Mouse (Mus musculus): ENCODE results near the gene Gm9844. TPM values are rescaled to one million over a fixed set of nuclear protein-coding genes. Genes with fewer than 3 reads are reported as not detected.

Gene Gm9844
- polyA plus RNA-seq, 1 experiment: 79.9 TPM

DNA sequence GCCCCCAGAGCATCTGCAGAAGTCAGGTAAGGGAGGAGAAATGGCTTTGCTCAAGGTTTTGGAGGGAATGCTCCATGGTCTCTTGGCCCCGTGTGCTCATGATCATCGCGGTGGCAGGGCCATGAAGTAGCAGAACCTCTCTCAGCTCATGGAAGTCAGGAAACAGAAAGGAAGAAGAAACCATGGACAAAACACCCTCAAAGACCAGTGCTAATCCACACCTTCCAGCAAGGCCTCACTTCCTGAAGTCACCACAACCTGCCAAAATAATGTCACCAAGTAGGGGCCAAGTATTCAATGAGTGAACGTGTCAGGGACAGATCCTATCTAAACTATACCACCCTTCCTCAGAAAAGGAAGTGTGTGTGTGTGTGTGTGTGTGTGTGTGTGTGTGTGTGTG lies 840 bp downstream of the Gm9844 start:
- Histone ChIP-seq H3K27me3 (ENCODE audit: control insufficient read depth, insufficient read depth, insufficient read length) (peaks cover 13% of the 10 kb centered on the region), H3K79me2 (ENCODE audit: control insufficient read depth, insufficient read depth) (no peaks in the 10 kb centered on the region), H3K36me3 (ENCODE audit: control insufficient read depth, insufficient read depth) (no peaks in the 10 kb centered on the region), H3ac (ENCODE audit: control insufficient read depth, insufficient read length) (no peak overlapping the region), H3K4me2 (ENCODE audit: low read depth) (no peak overlapping the region), H3K4me3 (no peak overlapping the region)
- TF ChIP-seq MAX (IDR thresholded peaks at IDR 0.05; ENCODE audit: low read depth) (no peak), SRF (IDR thresholded peaks at IDR 0.05; ENCODE audit: control insufficient read depth, insufficient read length, low read depth) (no peak), MYOG (IDR thresholded peaks at IDR 0.05; ENCODE audit: control insufficient read depth in 1 of 3, insufficient read depth in 1 of 3, insufficient read length in 2 of 3, low read depth in 2 of 3) (no peak), TCF3 (IDR thresholded peaks at IDR 0.05; ENCODE audit: insufficient read length, low read depth) (no peak), TCF12 (IDR thresholded peaks at IDR 0.05; ENCODE audit: insufficient read depth, poor library complexity, severe bottlenecking) (no peak), CEBPB (IDR thresholded peaks at IDR 0.05; ENCODE audit: insufficient read depth, poor library complexity, severe bottlenecking) (no peak), REST (IDR thresholded peaks at IDR 0.05; ENCODE audit: insufficient read depth, insufficient read length) (no peak), MYOD1 (IDR thresholded peaks at IDR 0.05; ENCODE audit: control insufficient read depth in 1 of 3, insufficient read length in 2 of 3, low read depth in 2 of 3) (no peak), POLR2A (IDR thresholded peaks at IDR 0.05; ENCODE audit: insufficient read length, low read depth) (no peak), E2F4 (IDR thresholded peaks at IDR 0.05; ENCODE audit: insufficient read depth) (no peak), POLR2AphosphoS2 (IDR thresholded peaks at IDR 0.05; ENCODE audit: insufficient read length, low read depth) (no peak), USF1 (IDR thresholded peaks at IDR 0.05; ENCODE audit: low read depth) (no peak)

DNA sequence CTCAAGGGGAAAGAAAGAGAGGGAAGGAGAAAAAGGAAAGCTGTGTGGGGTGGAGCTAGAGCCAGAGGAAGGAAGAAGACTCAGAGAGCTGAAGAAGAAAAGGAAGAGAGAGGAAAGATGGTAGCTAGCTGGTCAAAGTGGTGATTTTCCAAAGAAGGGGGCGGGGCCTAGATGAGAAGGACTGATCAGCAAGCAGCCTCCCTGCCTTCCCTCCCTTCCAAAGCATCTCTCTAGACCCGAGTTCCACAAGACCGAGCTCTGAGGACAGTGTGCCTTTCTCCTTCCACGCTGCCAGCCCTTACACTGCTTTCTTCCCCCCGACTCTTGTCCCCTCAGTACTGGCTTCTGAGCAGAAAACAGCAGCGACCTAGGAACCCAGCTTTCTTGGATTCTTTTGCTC lies 2.1 kb downstream of the Gm9844 start:
- no peak overlapping the region for H3ac ChIP-seq (ENCODE audit: control insufficient read depth, insufficient read length)
- H3K4me2 ChIP-seq (ENCODE audit: low read depth): no peak overlapping the region
- H3K79me2 ChIP-seq (ENCODE audit: control insufficient read depth, insufficient read depth): no peaks in the 10 kb centered on the region
- no peak for TF ChIP-seq TCF3 (IDR thresholded peaks at IDR 0.05; ENCODE audit: insufficient read length, low read depth)
- TF ChIP-seq POLR2AphosphoS2 (IDR thresholded peaks at IDR 0.05; ENCODE audit: insufficient read length, low read depth): no peak
- no peak overlapping the region for H3K4me3 ChIP-seq
- no peaks in the 10 kb centered on the region for H3K36me3 ChIP-seq (ENCODE audit: control insufficient read depth, insufficient read depth)
- H3K27me3 ChIP-seq (ENCODE audit: control insufficient read depth, insufficient read depth, insufficient read length): peaks cover 13% of the 10 kb centered on the region

DNA sequence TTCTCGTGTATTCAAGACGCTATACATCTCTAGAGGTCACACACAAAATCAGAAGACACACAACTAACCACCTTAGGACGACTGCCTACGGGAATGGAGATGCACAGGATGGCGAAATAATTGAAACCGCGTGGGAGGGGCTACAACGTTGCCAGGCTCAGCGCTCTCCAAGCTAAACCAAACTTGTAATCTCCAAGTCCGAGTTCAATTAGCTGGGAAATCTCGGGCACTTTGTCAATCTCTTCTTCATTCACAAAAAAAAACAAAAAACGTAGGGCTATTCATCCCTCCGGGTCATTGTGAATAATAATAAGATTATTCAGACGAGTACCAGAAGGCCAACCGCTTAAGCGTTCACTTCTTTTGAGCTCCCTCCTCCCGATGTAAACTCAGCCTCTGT lies 7.1 kb downstream of the Gm9844 start:
- TF ChIP-seq MYOD1 (IDR thresholded peaks at IDR 0.05; ENCODE audit: control insufficient read depth in 1 of 3, insufficient read length in 2 of 3, low read depth in 2 of 3) (no peak), POLR2AphosphoS2 (IDR thresholded peaks at IDR 0.05; ENCODE audit: insufficient read length, low read depth) (no peak), E2F4 (IDR thresholded peaks at IDR 0.05; ENCODE audit: insufficient read depth) (no peak), TCF3 (IDR thresholded peaks at IDR 0.05; ENCODE audit: insufficient read length, low read depth) (no peak), SRF (IDR thresholded peaks at IDR 0.05; ENCODE audit: control insufficient read depth, insufficient read length, low read depth) (no peak), POLR2A (IDR thresholded peaks at IDR 0.05; ENCODE audit: insufficient read length, low read depth) (no peak), USF1 (IDR thresholded peaks at IDR 0.05; ENCODE audit: low read depth) (no peak), CEBPB (IDR thresholded peaks at IDR 0.05; ENCODE audit: insufficient read depth, poor library complexity, severe bottlenecking) (no peak), TCF12 (IDR thresholded peaks at IDR 0.05; ENCODE audit: insufficient read depth, poor library complexity, severe bottlenecking) (no peak), REST (IDR thresholded peaks at IDR 0.05; ENCODE audit: insufficient read depth, insufficient read length) (no peak), MYOG (IDR thresholded peaks at IDR 0.05; ENCODE audit: control insufficient read depth in 1 of 3, insufficient read depth in 1 of 3, insufficient read length in 2 of 3, low read depth in 2 of 3) (no peak), MAX (IDR thresholded peaks at IDR 0.05; ENCODE audit: low read depth) (no peak)

DNA sequence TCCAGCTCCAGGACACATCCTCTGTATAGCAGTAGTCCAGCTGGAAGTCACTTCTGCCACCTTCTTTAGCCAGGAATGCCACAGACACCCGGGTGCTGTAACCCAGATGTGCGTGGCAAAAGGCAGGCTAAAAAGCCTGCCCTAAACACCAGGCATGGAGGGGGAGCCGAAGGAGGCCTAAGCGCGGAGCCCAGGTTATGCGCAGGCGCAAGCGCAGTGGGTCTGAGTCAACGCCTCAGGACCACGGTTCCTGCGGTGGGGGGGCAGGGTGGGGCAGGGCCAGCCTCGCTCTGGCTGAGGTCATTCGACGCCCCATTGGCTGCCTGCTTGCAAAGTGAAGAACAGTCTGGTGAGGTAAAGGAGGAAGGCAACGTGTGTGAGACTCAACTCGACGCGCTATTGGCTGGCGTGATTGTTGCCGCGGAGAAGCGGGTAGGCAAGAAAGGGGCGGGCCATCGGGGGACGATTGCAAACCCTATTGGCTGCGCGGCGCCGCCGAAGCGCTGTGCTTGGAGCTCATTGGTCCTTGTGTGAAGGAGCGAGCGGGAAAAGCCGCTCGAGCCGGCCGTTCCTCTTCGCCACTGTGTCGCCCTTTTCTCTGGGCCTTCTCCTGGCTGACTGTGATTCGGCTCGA lies 7.6 kb downstream of the Gm9844 start, which contains the start of the genes Lypd4 and Dmrtc2:
Lypd4 (minus strand) TSS at position 410 of the 634 bp plus-strand sequence.
Dmrtc2 (plus strand) TSS at position 526 of the 634 bp plus-strand sequence.
- H3K4me2 ChIP-seq (ENCODE audit: low read depth): no peak within 1 kb of the TSS
- H3K4me3 ChIP-seq: no peak within 1 kb of the TSS
- no peak within 1 kb of the TSS for H3ac ChIP-seq (ENCODE audit: control insufficient read depth, insufficient read length)
- no peaks in the 10 kb centered on the region for H3K36me3 ChIP-seq (ENCODE audit: control insufficient read depth, insufficient read depth)
- peaks cover 38% of the 10 kb centered on the region for H3K27me3 ChIP-seq (ENCODE audit: control insufficient read depth, insufficient read depth, insufficient read length)
- H3K79me2 ChIP-seq (ENCODE audit: control insufficient read depth, insufficient read depth): no peaks in the 10 kb centered on the region
- TF ChIP-seq MYOG (IDR thresholded peaks at IDR 0.05; ENCODE audit: control insufficient read depth in 1 of 3, insufficient read depth in 1 of 3, insufficient read length in 2 of 3, low read depth in 2 of 3) (no peak), MAX (IDR thresholded peaks at IDR 0.05; ENCODE audit: low read depth) (no peak), MYOD1 (IDR thresholded peaks at IDR 0.05; ENCODE audit: control insufficient read depth in 1 of 3, insufficient read length in 2 of 3, low read depth in 2 of 3) (no peak), POLR2A (IDR thresholded peaks at IDR 0.05; ENCODE audit: insufficient read length, low read depth) (no peak)

More for the DNA sequence above, 7.1 kb downstream of the Gm9844 start:
- peaks cover 33% of the 10 kb centered on the region for H3K27me3 ChIP-seq (ENCODE audit: control insufficient read depth, insufficient read depth, insufficient read length)
- no peak overlapping the region for H3K4me3 ChIP-seq
- H3K36me3 ChIP-seq (ENCODE audit: control insufficient read depth, insufficient read depth): no peaks in the 10 kb centered on the region
- H3K4me2 ChIP-seq (ENCODE audit: low read depth): no peak overlapping the region
- no peak overlapping the region for H3ac ChIP-seq (ENCODE audit: control insufficient read depth, insufficient read length)
- no peaks in the 10 kb centered on the region for H3K79me2 ChIP-seq (ENCODE audit: control insufficient read depth, insufficient read depth)

DNA sequence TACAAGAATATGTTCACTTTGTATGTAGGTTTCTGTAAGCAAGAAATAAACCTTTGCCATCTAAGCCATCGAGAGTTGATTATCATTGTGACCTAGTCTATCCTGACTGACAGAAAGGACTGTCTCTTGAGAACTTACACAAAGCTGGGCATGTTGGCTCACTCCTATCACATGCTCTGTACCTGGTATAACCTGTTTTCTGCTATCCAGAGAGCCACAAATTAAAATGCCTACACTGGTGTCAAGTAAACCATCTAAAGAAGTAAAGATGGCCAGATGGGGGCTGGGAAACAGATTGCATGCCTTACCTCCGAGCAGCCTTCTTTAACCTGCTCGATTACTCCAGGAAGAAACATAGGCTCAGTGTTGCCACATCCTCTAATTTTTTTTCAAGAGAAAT lies 15.6 kb downstream of the Gm9844 start:
- Histone ChIP-seq H3K36me3 (ENCODE audit: control insufficient read depth, insufficient read depth) (no peaks in the 10 kb centered on the region), H3K27me3 (ENCODE audit: control insufficient read depth, insufficient read depth, insufficient read length) (peaks cover 49% of the 10 kb centered on the region), H3K4me2 (ENCODE audit: low read depth) (no peak overlapping the region), H3ac (ENCODE audit: control insufficient read depth, insufficient read length) (no peak overlapping the region), H3K79me2 (ENCODE audit: control insufficient read depth, insufficient read depth) (no peaks in the 10 kb centered on the region), H3K4me3 (no peak overlapping the region)
- TF ChIP-seq POLR2A (IDR thresholded peaks at IDR 0.05; ENCODE audit: insufficient read length, low read depth) (no peak), MAX (IDR thresholded peaks at IDR 0.05; ENCODE audit: low read depth) (no peak), CEBPB (IDR thresholded peaks at IDR 0.05; ENCODE audit: insufficient read depth, poor library complexity, severe bottlenecking) (no peak), USF1 (IDR thresholded peaks at IDR 0.05; ENCODE audit: low read depth) (no peak), E2F4 (IDR thresholded peaks at IDR 0.05; ENCODE audit: insufficient read depth) (no peak), MYOD1 (IDR thresholded peaks at IDR 0.05; ENCODE audit: control insufficient read depth in 1 of 3, insufficient read length in 2 of 3, low read depth in 2 of 3) (no peak), MYOG (IDR thresholded peaks at IDR 0.05; ENCODE audit: control insufficient read depth in 1 of 3, insufficient read depth in 1 of 3, insufficient read length in 2 of 3, low read depth in 2 of 3) (no peak)
